Mouse (Mus musculus): ENCODE results near the gene Mrps18a. TPM values are rescaled to one million over a fixed set of nuclear protein-coding genes. Genes with fewer than 3 reads are reported as not detected.

Gene Mrps18a
- polyA plus RNA-seq, 1 experiment from 2014 or later, result 158 TPM

DNA sequence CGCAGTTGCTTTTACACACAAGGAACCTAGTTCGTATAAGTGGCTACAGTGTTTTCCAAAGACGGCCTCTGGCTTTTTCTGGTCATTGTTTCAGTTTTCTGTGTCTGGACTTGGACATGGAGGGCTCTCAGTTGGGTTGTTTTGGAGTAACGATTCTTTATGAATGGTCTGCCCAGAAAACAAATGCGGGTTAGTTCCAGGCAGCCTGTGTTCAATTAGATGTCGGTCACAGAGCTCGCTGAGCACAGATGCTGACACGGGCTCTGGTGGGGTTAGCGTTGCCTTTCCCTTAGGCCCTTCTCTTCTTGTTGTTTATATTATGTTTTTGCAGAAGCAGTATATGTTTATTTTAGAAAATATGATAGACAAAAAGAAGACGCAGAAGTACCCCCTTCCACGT, 5.4 kb downstream of the Mrps18a start:
- Histone ChIP-seq H3K9ac (ENCODE audit: low read depth, low read length) (no peak overlapping the region), H3K4me3 (ENCODE audit: low read depth, low read length) (no peak overlapping the region), H3K27me3 (ENCODE audit: control insufficient read depth, insufficient read depth, low read depth, low read length) (no peaks in the 10 kb centered on the region), H3K9me3 (replicated peaks; ENCODE audit: control insufficient read depth, low read length, poor library complexity, severe bottlenecking) (no peaks in the 10 kb centered on the region), H3K4me2 (ENCODE audit: low read length) (no peak overlapping the region), H3K4me1 (ENCODE audit: control insufficient read depth, insufficient read depth, low read length) (peaks cover 13% of the 10 kb centered on the region), H3K27ac (ENCODE audit: low read length) (no peak overlapping the region), H3K36me3 (ENCODE audit: control insufficient read depth, insufficient read depth, low read length) (peaks cover 6% of the 10 kb centered on the region; the same call in 1 of the 2 replicates)
- ATAC-seq, result no peak
- 88% methylated on average over 11 of the region's 11 CpGs for WGBS

DNA sequence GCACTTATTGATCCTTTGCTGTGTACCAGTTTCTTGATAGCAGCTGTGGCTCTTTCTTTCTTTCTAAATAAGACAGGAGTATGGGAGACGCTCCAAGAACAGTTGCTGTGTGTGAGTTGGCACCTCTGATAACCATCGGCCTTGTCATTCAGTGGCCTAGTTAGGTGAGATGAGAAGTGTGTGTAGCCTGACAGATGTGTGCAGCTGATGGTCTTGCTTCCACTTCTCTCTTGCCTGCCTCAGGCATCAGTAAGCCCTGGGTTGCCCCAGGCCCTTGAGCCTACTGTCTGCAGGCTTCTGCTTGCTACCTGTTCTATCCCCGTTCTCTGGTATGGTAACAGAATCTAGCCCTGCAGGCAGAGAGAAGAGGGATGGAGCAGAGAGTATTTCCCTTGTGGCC, 6.1 kb downstream of the Mrps18a start:
- Histone ChIP-seq H3K9ac (ENCODE audit: low read depth, low read length) (no peak overlapping the region), H3K9me3 (replicated peaks; ENCODE audit: control insufficient read depth, low read length, poor library complexity, severe bottlenecking) (no peaks in the 10 kb centered on the region), H3K4me1 (ENCODE audit: control insufficient read depth, insufficient read depth, low read length) (peaks cover 7% of the 10 kb centered on the region), H3K36me3 (ENCODE audit: control insufficient read depth, insufficient read depth, low read length) (peaks cover 6% of the 10 kb centered on the region; the same call in 1 of the 2 replicates), H3K4me2 (ENCODE audit: low read length) (no peak overlapping the region), H3K27me3 (ENCODE audit: control insufficient read depth, insufficient read depth, low read depth, low read length) (no peaks in the 10 kb centered on the region), H3K27ac (ENCODE audit: low read length) (no peak overlapping the region), H3K4me3 (ENCODE audit: low read depth, low read length) (no peak overlapping the region)
- WGBS, result 97% methylated on average over 3 of the region's 3 CpGs
- ATAC-seq, result no peak

DNA sequence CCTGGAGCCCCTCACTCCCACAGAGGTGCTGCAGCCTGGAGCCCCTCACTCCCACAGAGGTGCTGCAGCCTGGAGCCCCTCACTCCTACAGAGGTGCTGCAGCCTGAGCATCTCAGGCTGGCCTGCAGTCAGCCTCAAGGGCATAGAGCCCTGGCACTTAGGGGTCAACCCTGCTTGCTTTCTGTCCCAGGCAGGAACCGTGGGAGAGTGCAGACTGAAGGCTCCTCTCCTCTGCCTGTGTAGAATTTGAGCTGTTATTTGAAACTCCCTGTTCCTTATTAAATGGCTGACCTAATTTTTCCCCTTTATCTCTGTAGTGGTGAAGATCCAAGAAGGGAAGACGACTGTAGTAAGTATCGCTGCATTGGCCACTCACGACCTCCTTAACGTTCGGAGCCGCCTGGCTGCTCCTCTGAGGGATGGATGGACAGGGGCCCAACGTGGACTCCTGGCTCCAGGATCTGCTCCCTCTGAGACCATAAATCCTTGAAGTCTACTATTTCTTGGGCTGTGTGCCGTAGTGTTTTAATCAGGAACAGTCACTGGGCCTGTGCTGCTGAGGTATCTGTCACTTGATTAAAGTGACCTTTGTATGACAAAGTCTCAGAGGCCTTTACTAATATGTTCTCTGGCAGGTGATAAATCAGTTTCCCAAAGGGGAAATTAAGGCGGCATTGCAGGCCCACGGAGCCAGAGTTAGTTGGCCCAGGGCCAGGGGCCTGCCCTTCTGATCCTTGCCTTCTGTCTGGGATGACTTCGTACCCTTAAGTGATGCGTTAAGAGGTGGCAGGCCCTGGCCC, 7.0 kb downstream of the Mrps18a start:
- H3K4me2 ChIP-seq (ENCODE audit: low read length), result no peak overlapping the region
- H3K4me3 ChIP-seq (ENCODE audit: low read depth, low read length), result no peak overlapping the region
- ATAC-seq, result no peak
- H3K4me1 ChIP-seq (ENCODE audit: control insufficient read depth, insufficient read depth, low read length), result peaks cover under 1% of the 10 kb centered on the region; the same call in 1 of the 2 replicates
- 84% methylated on average over 13 of the region's 13 CpGs for WGBS
- H3K27me3 ChIP-seq (ENCODE audit: control insufficient read depth, insufficient read depth, low read depth, low read length), result no peaks in the 10 kb centered on the region
- H3K9me3 ChIP-seq (replicated peaks; ENCODE audit: control insufficient read depth, low read length, poor library complexity, severe bottlenecking), result no peaks in the 10 kb centered on the region
- peaks cover 12% of the 10 kb centered on the region for H3K36me3 ChIP-seq (ENCODE audit: control insufficient read depth, insufficient read depth, low read length)
- H3K27ac ChIP-seq (ENCODE audit: low read length), result no peak overlapping the region
- H3K9ac ChIP-seq (ENCODE audit: low read depth, low read length), result no peak overlapping the region

DNA sequence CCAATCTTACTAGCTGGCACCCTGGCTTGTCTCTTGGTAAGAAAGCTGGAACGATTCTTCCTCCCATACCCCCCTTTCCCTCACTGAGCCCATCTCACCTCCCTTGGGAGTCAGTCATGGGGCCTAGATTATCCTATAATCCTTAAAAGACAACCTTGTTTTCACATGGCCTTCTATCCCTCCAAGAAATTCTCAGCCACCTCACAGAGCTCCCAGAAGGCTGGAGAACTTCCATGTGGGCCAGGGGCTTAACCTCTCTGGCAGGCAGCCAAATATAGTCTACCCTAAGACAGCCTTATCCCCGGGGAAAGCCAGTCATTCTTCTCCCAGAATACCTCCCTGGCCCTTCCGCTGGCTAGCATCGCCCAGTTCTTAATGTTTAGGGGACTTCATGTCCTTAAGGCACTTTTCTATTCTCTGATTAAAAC, 7.7 kb downstream of the Mrps18a start:
- Histone ChIP-seq H3K4me1 (ENCODE audit: control insufficient read depth, insufficient read depth, low read length) (no peaks in the 10 kb centered on the region), H3K4me2 (ENCODE audit: low read length) (no peak overlapping the region), H3K27me3 (ENCODE audit: control insufficient read depth, insufficient read depth, low read depth, low read length) (no peaks in the 10 kb centered on the region), H3K4me3 (ENCODE audit: low read depth, low read length) (no peak overlapping the region), H3K36me3 (ENCODE audit: control insufficient read depth, insufficient read depth, low read length) (peaks cover 15% of the 10 kb centered on the region), H3K9ac (ENCODE audit: low read depth, low read length) (no peak overlapping the region), H3K9me3 (replicated peaks; ENCODE audit: control insufficient read depth, low read length, poor library complexity, severe bottlenecking) (no peaks in the 10 kb centered on the region), H3K27ac (ENCODE audit: low read length) (no peak overlapping the region)
- WGBS, result 50% methylated on average over 4 of the region's 4 CpGs
- no peak for ATAC-seq

DNA sequence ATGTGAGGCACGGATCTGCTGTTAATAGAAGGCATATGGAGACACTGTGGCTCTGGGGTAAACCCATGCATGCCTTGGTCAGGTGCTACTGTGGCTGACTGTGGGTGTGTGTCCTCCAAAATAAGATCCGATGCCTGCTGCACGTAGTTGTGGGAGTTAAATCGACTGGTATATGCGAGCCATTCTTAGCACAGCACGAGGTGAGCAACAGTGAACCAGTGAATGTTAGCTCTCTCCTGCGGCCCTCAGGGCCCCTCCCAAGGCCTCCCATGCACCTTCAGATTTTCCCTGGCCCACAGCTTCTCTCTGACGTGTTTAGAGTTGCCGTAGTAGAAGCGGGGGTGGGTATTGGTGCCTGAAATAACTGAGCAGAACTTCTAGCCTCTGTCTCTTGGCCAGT, 8.9 kb downstream of the Mrps18a start:
- WGBS, result 95% methylated on average over 10 of the region's 10 CpGs
- H3K36me3 ChIP-seq (ENCODE audit: control insufficient read depth, insufficient read depth, low read length), result peaks cover 23% of the 10 kb centered on the region
- no peak overlapping the region for H3K4me3 ChIP-seq (ENCODE audit: low read depth, low read length)
- no peaks in the 10 kb centered on the region for H3K27me3 ChIP-seq (ENCODE audit: control insufficient read depth, insufficient read depth, low read depth, low read length)
- H3K9me3 ChIP-seq (replicated peaks; ENCODE audit: control insufficient read depth, low read length, poor library complexity, severe bottlenecking), result no peaks in the 10 kb centered on the region
- no peak overlapping the region for H3K27ac ChIP-seq (ENCODE audit: low read length)
- no peaks in the 10 kb centered on the region for H3K4me1 ChIP-seq (ENCODE audit: control insufficient read depth, insufficient read depth, low read length)
- ATAC-seq, result no peak
- H3K4me2 ChIP-seq (ENCODE audit: low read length), result no peak overlapping the region
- H3K9ac ChIP-seq (ENCODE audit: low read depth, low read length), result no peak overlapping the region

DNA sequence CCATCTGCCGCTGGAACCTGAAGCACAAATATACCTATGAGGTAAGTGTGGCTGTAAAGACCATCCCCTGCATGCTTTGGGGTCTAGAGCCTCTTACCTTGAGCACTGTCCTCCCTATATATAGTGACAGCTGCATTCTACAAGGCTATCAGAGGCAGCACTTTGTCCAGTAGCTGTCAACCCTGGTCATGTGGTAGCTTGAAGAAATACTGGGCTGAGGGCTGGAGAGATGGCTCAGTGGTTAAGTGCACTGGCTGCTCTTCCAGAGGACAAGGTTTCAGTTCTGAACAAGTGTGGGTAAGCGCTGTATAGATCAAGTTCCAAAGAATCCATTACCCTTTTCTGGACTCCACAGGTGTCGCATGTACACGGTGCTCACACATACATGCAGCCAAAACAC, 12.0 kb downstream of the Mrps18a start:
- no peak overlapping the region for H3K27ac ChIP-seq (ENCODE audit: low read length)
- whole genome bisulfite sequencing, result 96% methylated on average over 4 of the region's 4 CpGs
- peaks cover 35% of the 10 kb centered on the region for H3K36me3 ChIP-seq (ENCODE audit: control insufficient read depth, insufficient read depth, low read length)
- H3K4me3 ChIP-seq (ENCODE audit: low read depth, low read length), result no peak overlapping the region
- H3K4me1 ChIP-seq (ENCODE audit: control insufficient read depth, insufficient read depth, low read length), result no peaks in the 10 kb centered on the region
- H3K4me2 ChIP-seq (ENCODE audit: low read length), result no peak overlapping the region
- no peaks in the 10 kb centered on the region for H3K9me3 ChIP-seq (replicated peaks; ENCODE audit: control insufficient read depth, low read length, poor library complexity, severe bottlenecking)
- H3K9ac ChIP-seq (ENCODE audit: low read depth, low read length), result no peak overlapping the region
- no peaks in the 10 kb centered on the region for H3K27me3 ChIP-seq (ENCODE audit: control insufficient read depth, insufficient read depth, low read depth, low read length)
- no peak for ATAC-seq

DNA sequence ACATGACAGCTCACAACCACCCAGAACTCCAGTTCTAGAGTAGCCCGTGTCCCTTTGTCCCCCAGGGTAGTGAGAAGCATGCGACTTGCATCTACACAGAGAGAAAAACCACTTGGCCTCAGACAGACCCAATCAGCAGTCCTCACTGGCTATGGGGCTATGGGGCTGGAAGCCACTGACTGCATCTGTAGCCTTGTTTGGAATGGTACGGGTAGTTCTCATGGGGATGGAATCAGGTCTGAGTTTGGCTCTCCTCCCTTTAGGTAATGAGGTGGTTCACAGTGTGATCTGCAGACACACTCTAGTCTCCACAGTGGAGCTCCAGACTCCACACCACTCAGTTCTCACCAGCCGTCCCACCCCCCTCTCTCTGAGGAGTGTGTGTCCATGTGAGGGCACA, 12.5 kb downstream of the Mrps18a start:
- Histone ChIP-seq H3K4me1 (ENCODE audit: control insufficient read depth, insufficient read depth, low read length) (no peaks in the 10 kb centered on the region), H3K9me3 (replicated peaks; ENCODE audit: control insufficient read depth, low read length, poor library complexity, severe bottlenecking) (no peaks in the 10 kb centered on the region), H3K27me3 (ENCODE audit: control insufficient read depth, insufficient read depth, low read depth, low read length) (no peaks in the 10 kb centered on the region), H3K4me2 (ENCODE audit: low read length) (no peak overlapping the region), H3K9ac (ENCODE audit: low read depth, low read length) (no peak overlapping the region), H3K4me3 (ENCODE audit: low read depth, low read length) (no peak overlapping the region), H3K36me3 (ENCODE audit: control insufficient read depth, insufficient read depth, low read length) (peaks cover 34% of the 10 kb centered on the region), H3K27ac (ENCODE audit: low read length) (no peak overlapping the region)
- ATAC-seq, result no peak
- 91% methylated on average over 4 of the region's 4 CpGs for WGBS

DNA sequence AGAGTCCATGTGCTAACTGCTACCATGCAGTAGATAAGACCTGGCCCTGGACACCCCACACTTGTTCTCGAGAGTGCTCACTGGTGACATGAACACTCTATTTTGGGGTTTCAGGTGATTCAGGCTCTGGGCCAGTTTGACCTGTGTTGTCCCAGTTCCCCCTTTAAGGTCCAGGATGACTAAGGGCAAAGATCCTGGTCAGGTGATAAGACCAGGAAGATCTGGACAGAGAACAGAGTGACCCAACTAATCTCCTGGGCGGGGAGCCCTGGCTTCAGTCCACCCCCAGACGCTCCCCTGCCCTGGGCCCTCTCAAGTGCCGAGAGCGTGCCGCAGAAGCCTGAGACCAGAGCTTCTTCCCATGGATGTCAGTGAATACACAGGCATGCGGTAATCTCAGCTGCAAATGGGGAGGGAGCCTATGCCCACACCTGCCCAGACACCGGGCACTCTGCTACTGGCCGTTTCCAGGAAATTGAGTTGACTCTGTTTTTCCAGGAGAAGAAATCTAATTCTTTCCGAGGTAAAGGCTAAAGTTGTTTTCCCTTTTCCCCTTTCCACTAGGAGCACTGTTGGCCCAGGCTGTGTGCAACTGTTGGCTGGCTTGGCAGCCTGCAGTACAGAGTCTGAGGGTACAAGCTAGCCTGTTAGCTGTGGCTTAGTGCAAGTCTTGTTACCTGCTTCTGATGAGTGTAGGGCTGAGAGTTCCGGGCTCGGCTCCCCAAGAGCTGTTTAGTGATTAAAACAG, 13.3 kb downstream of the Mrps18a start:
- Histone ChIP-seq H3K4me1 (ENCODE audit: control insufficient read depth, insufficient read depth, low read length) (no peaks in the 10 kb centered on the region), H3K9ac (ENCODE audit: low read depth, low read length) (no peak overlapping the region), H3K4me2 (ENCODE audit: low read length) (no peak overlapping the region), H3K36me3 (ENCODE audit: control insufficient read depth, insufficient read depth, low read length) (peaks cover 37% of the 10 kb centered on the region), H3K27ac (ENCODE audit: low read length) (no peak overlapping the region), H3K4me3 (ENCODE audit: low read depth, low read length) (no peak overlapping the region), H3K9me3 (replicated peaks; ENCODE audit: control insufficient read depth, low read length, poor library complexity, severe bottlenecking) (no peaks in the 10 kb centered on the region), H3K27me3 (ENCODE audit: control insufficient read depth, insufficient read depth, low read depth, low read length) (no peaks in the 10 kb centered on the region)
- WGBS, result 92% methylated on average over 12 of the region's 12 CpGs
- ATAC-seq, result no peak

DNA sequence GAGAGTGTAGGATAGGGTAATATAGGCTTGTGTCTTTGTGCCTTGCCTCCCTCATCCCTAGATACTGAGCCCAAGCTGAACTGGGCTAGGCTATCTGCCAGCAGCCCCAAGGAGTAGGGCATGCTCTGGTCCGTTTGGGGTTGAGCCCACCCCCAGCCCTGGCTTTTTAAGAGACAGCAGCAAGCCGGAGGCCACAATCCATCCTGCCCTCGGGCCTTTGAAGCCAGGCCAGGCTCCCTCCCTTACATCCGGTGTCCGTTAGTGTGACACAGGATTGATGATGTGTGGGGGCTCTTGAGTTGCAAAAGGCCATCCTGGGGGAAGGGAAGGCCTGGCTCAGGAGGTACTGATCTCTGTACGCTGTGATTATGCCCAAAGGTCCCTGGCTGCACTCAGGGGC, 15.8 kb downstream of the Mrps18a start:
- Histone ChIP-seq H3K9ac (ENCODE audit: low read depth, low read length) (no peak overlapping the region), H3K4me2 (ENCODE audit: low read length) (no peak overlapping the region), H3K36me3 (ENCODE audit: control insufficient read depth, insufficient read depth, low read length) (peaks cover 44% of the 10 kb centered on the region), H3K27me3 (ENCODE audit: control insufficient read depth, insufficient read depth, low read depth, low read length) (no peaks in the 10 kb centered on the region), H3K4me1 (ENCODE audit: control insufficient read depth, insufficient read depth, low read length) (no peaks in the 10 kb centered on the region), H3K4me3 (ENCODE audit: low read depth, low read length) (no peak overlapping the region), H3K27ac (ENCODE audit: low read length) (no peak overlapping the region), H3K9me3 (replicated peaks; ENCODE audit: control insufficient read depth, low read length, poor library complexity, severe bottlenecking) (no peaks in the 10 kb centered on the region)
- WGBS, result 91% methylated on average over 6 of the region's 6 CpGs
- no peak for ATAC-seq

Measured in midbrain, embryonic 16.5 days (tissue).